Mouse (Mus musculus) thymus, postnatal 0 days (tissue): ENCODE data around the gene Tpst1. TPM values are rescaled to one million over a fixed set of nuclear protein-coding genes. Genes with fewer than 3 reads are reported as not detected.

Source experiments
- DNase-seq: peaks from one replicate; pipeline ENCODE4 v3.0.0-alpha.2; 2015; ENCODE audit warnings: low spot score
- polyA plus RNA-seq: library from polyadenylated mRNA; unstranded; fragments of >200 nt; fragmentation: Nextera tagmentation; extraction: Ambion mirVana; gene quantifications from 2 replicates; pipeline ENCODE4 v1.2.1, GENCODE M21; 2015

The Tpst1 gene
- polyA plus RNA-seq, 1 experiment from 2014 or later, result 25.7 TPM

DNA sequence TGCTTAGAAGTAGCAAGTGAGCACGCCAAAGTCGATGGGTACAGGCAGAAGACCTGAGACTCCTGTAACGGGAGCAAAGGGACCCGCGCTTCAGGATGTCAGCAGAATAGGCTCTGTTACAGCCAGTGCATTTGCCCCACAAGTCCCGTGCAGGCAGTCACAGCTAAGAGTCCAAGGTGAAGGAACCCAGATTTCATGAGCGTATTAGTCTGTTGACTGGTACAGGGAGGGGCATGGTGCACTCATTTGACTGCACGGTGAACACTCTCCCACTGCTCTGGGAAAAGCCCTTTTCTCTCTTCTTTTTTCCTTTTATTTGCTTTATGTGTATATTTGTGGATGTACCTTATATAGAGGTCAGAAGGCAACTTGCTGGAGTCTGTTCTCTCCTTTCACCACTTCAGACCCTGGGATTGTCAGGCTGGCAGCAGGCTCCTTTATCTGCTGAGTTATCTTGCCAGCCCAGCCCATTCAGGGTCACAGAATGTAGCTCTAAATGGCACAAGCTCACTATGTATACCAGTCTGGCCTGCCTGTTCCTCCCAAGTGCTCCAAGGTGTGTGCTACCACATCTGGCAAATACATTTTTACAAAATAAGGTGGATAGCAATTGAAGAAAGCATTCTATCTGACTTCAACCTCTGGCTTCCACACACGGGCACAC lies 111.2 kb downstream of the Tpst1 start:
- no peak for DNase-seq

GRCm38 (mm10) chr5:130185312-130185711 lies 112.2 kb downstream of the Tpst1 start:
- no peak for DNase-seq

Other genes with a start within 250 kb of the Tpst1 start
- 30.1 and 33.5 TPM in 2 replicates for gene Sumf2, start 226.3 kb upstream of the Tpst1 start, polyA plus RNA-seq
- gene Chchd2, start 185.9 kb upstream of the Tpst1 start, polyA plus RNA-seq, result 906 and 1,002 TPM in 2 replicates
- 1.9 and 2.6 TPM in 2 replicates for gene Zbed5, start 177.6 kb upstream of the Tpst1 start, polyA plus RNA-seq
- 0.08 and 0.14 TPM in 2 replicates for gene Phkg1, start 174.8 kb upstream of the Tpst1 start, polyA plus RNA-seq
- 2.2 TPM in 2 replicates for gene Nupr1l, start 164.8 kb upstream of the Tpst1 start, polyA plus RNA-seq
- 14.0 and 19.2 TPM in 2 replicates for gene Vkorc1l1, start 131.4 kb upstream of the Tpst1 start, polyA plus RNA-seq
- 59.3 and 61.2 TPM in 2 replicates for gene Gusb, start 70.3 kb upstream of the Tpst1 start, polyA plus RNA-seq
- 32.2 and 37.8 TPM in 2 replicates for gene Asl, start 44.1 kb upstream of the Tpst1 start, polyA plus RNA-seq
- 49.7 and 50.4 TPM in 2 replicates for gene Crcp, start 44.0 kb upstream of the Tpst1 start, polyA plus RNA-seq
- gene Kctd7, start 71.5 kb downstream of the Tpst1 start, polyA plus RNA-seq, result 4.2 TPM in 2 replicates
- gene Rabgef1, start 98.5 kb downstream of the Tpst1 start, polyA plus RNA-seq, result 20.7 and 20.8 TPM in 2 replicates
- gene Tmem248, start 143.8 kb downstream of the Tpst1 start, polyA plus RNA-seq, result 27.8 and 39.5 TPM in 2 replicates
- gene Sbds, start 182.2 kb downstream of the Tpst1 start, polyA plus RNA-seq, result 84.0 and 91.6 TPM in 2 replicates
- gene Tyw1, start 182.3 kb downstream of the Tpst1 start, polyA plus RNA-seq, result 24.3 and 25.2 TPM in 2 replicates